Mouse (Mus musculus): ENCODE data around the gene Ankrd52.

Ankrd52 gene

GRCm38 (mm10) chr10:128369599-128369998 lies 7.3 kb upstream of the Ankrd52 start:
- no peak for DNase-seq (ENCODE audit: low read depth, low spot score)

GRCm38 (mm10) chr10:128370021-128370420 lies 6.9 kb upstream of the Ankrd52 start:
- no peak for DNase-seq (ENCODE audit: low read depth, low spot score)

GRCm38 (mm10) chr10:128370601-128371000 lies 6.3 kb upstream of the Ankrd52 start:
- DNase-seq (ENCODE audit: low read depth, low spot score) = no peak

GRCm38 (mm10) chr10:128372142-128372541 lies 4.8 kb upstream of the Ankrd52 start:
- DNase-seq (ENCODE audit: low read depth, low spot score) = no peak

GRCm38 (mm10) chr10:128372989-128373748 lies 3.7 kb upstream of the Ankrd52 start:
- DNase-seq (ENCODE audit: low read depth, low spot score) = no peak

GRCm38 (mm10) chr10:128374393-128374792 lies 2.5 kb upstream of the Ankrd52 start:
- no peak for DNase-seq (ENCODE audit: low read depth, low spot score)

GRCm38 (mm10) chr10:128376099-128376454 lies 838 bp upstream of the Ankrd52 start:
- DNase-seq (ENCODE audit: low read depth, low spot score) = no peak

- DNase-seq (ENCODE audit: low read depth, low spot score) = no peak
These were observed 466 bp downstream of the Ankrd52 start for GRCm38 (mm10) chr10:128377222-128377939.

- no peak for DNase-seq (ENCODE audit: low read depth, low spot score)
These were observed 1.1 kb downstream of the Ankrd52 start for GRCm38 (mm10) chr10:128377940-128378448.

GRCm38 (mm10) chr10:128378462-128378861 lies 1.5 kb downstream of the Ankrd52 start:
- no peak for DNase-seq (ENCODE audit: low read depth, low spot score)

GRCm38 (mm10) chr10:128379260-128379659 lies 2.3 kb downstream of the Ankrd52 start:
- no peak for DNase-seq (ENCODE audit: low read depth, low spot score)

- no peak for DNase-seq (ENCODE audit: low read depth, low spot score)
These were observed 3.6 kb downstream of the Ankrd52 start for GRCm38 (mm10) chr10:128380565-128380964.

GRCm38 (mm10) chr10:128382482-128382881 lies 5.6 kb downstream of the Ankrd52 start:
- DNase-seq (ENCODE audit: low read depth, low spot score) = no peak

- DNase-seq (ENCODE audit: low read depth, low spot score) = no peak
These were observed 9.0 kb downstream of the Ankrd52 start for GRCm38 (mm10) chr10:128385902-128386301.

- no peak for DNase-seq (ENCODE audit: low read depth, low spot score)
These were observed 12.0 kb downstream of the Ankrd52 start for GRCm38 (mm10) chr10:128388941-128389340.

- no peak for DNase-seq (ENCODE audit: low read depth, low spot score)
These were observed 12.7 kb downstream of the Ankrd52 start for GRCm38 (mm10) chr10:128389570-128389969.

- no peak for DNase-seq (ENCODE audit: low read depth, low spot score)
These were observed 13.5 kb downstream of the Ankrd52 start for GRCm38 (mm10) chr10:128390366-128390765.

GRCm38 (mm10) chr10:128391850-128392249 lies 14.9 kb downstream of the Ankrd52 start:
- DNase-seq (ENCODE audit: low read depth, low spot score) = no peak

GRCm38 (mm10) chr10:128396017-128396673 lies 19.2 kb downstream of the Ankrd52 start:
- no peak for DNase-seq (ENCODE audit: low read depth, low spot score)

- DNase-seq (ENCODE audit: low read depth, low spot score) = no peak
These were observed 19.9 kb downstream of the Ankrd52 start for GRCm38 (mm10) chr10:128396716-128397264.

- no peak for DNase-seq (ENCODE audit: low read depth, low spot score)
These were observed 20.6 kb downstream of the Ankrd52 start for GRCm38 (mm10) chr10:128397466-128397865.

- no peak for DNase-seq (ENCODE audit: low read depth, low spot score)
These were observed 23.4 kb downstream of the Ankrd52 start for GRCm38 (mm10) chr10:128400338-128400737.

Data from retina, adult 2 months (tissue).